Mouse (Mus musculus): ENCODE measurements at regions not wholly inside any gene's neighbourhood (a gene's known extent, or its start where the extent isn't known, plus 50 kb on each side); places are given as distances from the start of the nearest gene placed in this dataset.

GRCm38 (mm10) chr4:53915326-53915725 lies 89.5 kb downstream of the Tmem38b start:
- no peak for DNase-seq
- intact Hi-C loops (cut with DNase I): no loop called here

- intact Hi-C loops (cut with DNase I): no loop called here
- peak in 1 of 2 experiments; percentile 23 for DNase-seq
Observed at GRCm38 (mm10) chr4:53919188-53919587, 93.3 kb downstream of the Tmem38b start.

GRCm38 (mm10) chr4:53920587-53920986 lies 94.7 kb downstream of the Tmem38b start:
- intact Hi-C loops (cut with DNase I): no loop called here
- no peak for DNase-seq

GRCm38 (mm10) chr4:53931068-53931467 lies 105.2 kb downstream of the Tmem38b start:
- intact Hi-C loops (cut with DNase I): loop anchor here (2.0 kb wide), 1 partner anchor 1310 kb away; no protein-coding TSS in a partner anchor
- DNase-seq: no peak

GRCm38 (mm10) chr4:53931499-53931898 lies 105.7 kb downstream of the Tmem38b start:
- DNase-seq: no peak
- intact Hi-C loops (cut with DNase I): loop anchor here (2.0 kb wide), 1 partner anchor 1309 kb away; no protein-coding TSS in a partner anchor

GRCm38 (mm10) chr4:53935306-53935705 lies 109.5 kb downstream of the Tmem38b start:
- intact Hi-C loops (cut with DNase I): no loop called here

GRCm38 (mm10) chr4:53948736-53949135 lies 122.9 kb downstream of the Tmem38b start:
- no peak for DNase-seq
- intact Hi-C loops (cut with DNase I): no loop called here

More at GRCm38 (mm10) chr4:53935306-53935705, 109.5 kb downstream of the Tmem38b start:
- no peak for DNase-seq

- intact Hi-C loops (cut with DNase I): no loop called here
Observed at GRCm38 (mm10) chr4:53949164-53949563, 123.3 kb downstream of the Tmem38b start.

GRCm38 (mm10) chr4:53950496-53950895 lies 124.7 kb downstream of the Tmem38b start:
- intact Hi-C loops (cut with DNase I): no loop called here
- no peak for DNase-seq

More at GRCm38 (mm10) chr4:53949164-53949563, 123.3 kb downstream of the Tmem38b start:
- DNase-seq: no peak

- intact Hi-C loops (cut with DNase I): no loop called here
- DNase-seq: no peak
Observed at GRCm38 (mm10) chr4:53951003-53951733, 125.3 kb downstream of the Tmem38b start.

- no peak for DNase-seq
- intact Hi-C loops (cut with DNase I): no loop called here
Observed at GRCm38 (mm10) chr4:53951734-53952109, 125.9 kb downstream of the Tmem38b start.

- DNase-seq: no peak
- intact Hi-C loops (cut with DNase I): no loop called here
Observed at GRCm38 (mm10) chr4:53952288-53952687, 126.4 kb downstream of the Tmem38b start.

- intact Hi-C loops (cut with DNase I): no loop called here
- no peak for DNase-seq
Observed at GRCm38 (mm10) chr4:53962458-53962857, 136.6 kb downstream of the Tmem38b start.

GRCm38 (mm10) chr4:53970461-53970860 lies 144.6 kb downstream of the Tmem38b start:
- intact Hi-C loops (cut with DNase I): no loop called here

GRCm38 (mm10) chr4:53970960-53971359 lies 145.1 kb downstream of the Tmem38b start:
- intact Hi-C loops (cut with DNase I): no loop called here
- no peak for DNase-seq

More at GRCm38 (mm10) chr4:53970461-53970860, 144.6 kb downstream of the Tmem38b start:
- no peak for DNase-seq

GRCm38 (mm10) chr4:53976036-53976638 lies 150.3 kb downstream of the Tmem38b start:
- intact Hi-C loops (cut with DNase I): no loop called here
- no peak for DNase-seq

- no peak for DNase-seq
- intact Hi-C loops (cut with DNase I): no loop called here
Observed at GRCm38 (mm10) chr4:53986519-53987301, 160.9 kb downstream of the Tmem38b start.

- DNase-seq: no peak
- intact Hi-C loops (cut with DNase I): no loop called here
Observed at GRCm38 (mm10) chr4:53987536-53987935, 161.7 kb downstream of the Tmem38b start.

- no peak for DNase-seq
- intact Hi-C loops (cut with DNase I): no loop called here
Observed at GRCm38 (mm10) chr4:54021069-54021829, 195.4 kb downstream of the Tmem38b start.

GRCm38 (mm10) chr4:54021861-54022385 lies 196.1 kb downstream of the Tmem38b start:
- intact Hi-C loops (cut with DNase I): no loop called here
- no peak for DNase-seq
